Mouse (Mus musculus): Measurements from ENCODE around the gene 1110059E24Rik. TPM values are rescaled to one million over a fixed set of nuclear protein-coding genes. Genes with fewer than 3 reads are reported as not detected.
A peak's percentile ranks its signal among the peaks of the same experiment; 100 is the strongest.
"Not testable (repeated sequence)": the region's sequence is repeated elsewhere in the genome, so short reads cannot be mapped to it uniquely, and the experiment has no call there.

The 1110059E24Rik gene
- total RNA-seq (2021), result 33.9 and 35.0 TPM in 2 replicates
- long read RNA-seq, transcript 1110059E24Rik-201 (4 exons, 1,614 nt), result major isoform, 9 of 15 reads
- long read RNA-seq, partial matches to known transcripts, result 0 of 15 reads
- long read RNA-seq, other reads (novel, unspliced or antisense), result 2 of 15 reads

DNA sequence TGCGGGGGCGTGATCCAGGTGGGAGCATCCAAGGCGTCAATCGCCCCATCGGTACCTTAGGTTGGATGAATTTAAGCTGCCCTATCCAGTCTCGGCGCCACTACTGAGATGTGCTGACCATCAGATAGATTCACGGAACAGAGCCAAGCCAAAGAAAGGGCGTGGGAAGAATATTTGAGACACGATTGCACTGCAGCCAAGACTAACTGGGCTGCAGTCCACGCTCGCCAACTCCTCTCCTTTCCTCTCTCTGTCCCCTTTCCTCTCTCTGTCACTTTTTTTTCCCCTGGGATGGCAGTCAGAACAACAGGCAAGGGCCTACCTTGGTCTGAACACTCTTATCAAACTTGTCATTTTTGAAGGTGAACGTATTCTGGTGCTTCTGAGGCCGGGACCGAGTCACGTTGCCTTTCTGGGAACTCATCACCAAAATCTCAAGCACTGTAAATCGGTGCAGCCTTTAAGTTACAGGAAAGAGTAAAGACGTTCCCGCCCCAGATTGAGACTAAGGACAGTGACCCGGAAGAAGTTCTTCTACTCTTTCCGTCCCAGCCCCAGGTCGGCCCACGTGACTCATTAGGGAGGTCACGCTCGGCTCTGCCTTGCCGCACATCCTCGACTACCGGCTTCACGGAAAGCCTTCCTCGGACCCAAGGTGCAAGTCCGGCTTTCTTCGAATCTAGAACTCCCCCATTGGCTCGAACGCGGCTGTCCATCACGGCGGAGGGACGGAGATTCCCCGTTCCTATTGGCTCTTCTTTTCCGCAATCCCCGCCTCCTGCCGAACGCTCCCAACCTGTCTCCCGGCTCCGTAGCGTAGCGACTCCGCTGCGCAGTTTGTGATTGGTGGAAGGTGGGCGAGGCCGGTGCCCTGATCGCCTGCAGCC is at the start of gene 1110059E24Rik:
1110059E24Rik (minus strand) TSS at position 692 of the 887 bp plus-strand sequence.
- peak; percentile 97 for DNase-seq

DNA sequence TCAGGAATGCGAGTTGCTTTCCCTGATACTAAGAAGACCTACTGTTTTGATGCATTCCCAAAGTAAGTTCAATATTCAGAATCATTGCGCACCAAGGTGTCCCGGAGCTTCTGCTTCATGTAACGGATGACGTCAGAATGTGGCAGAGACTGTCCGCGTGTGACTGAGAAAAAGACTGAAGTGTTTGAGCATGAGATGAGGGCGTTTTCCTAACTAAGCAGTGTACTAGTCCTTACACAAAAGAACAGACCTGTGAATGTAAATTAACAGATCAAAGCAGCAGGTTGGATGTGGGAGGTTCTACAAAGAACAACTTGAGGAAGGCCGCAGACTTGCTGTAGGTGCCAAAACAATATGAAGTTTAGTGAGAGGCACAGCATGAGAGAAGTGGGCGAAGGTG is 28.2 kb upstream of the 1110059E24Rik start:
- DNase-seq, result no peak

- no peak for DNase-seq
These were observed 27.3 kb upstream of the 1110059E24Rik start for GRCm38 (mm10) chr19:21680091-21680490.

DNA sequence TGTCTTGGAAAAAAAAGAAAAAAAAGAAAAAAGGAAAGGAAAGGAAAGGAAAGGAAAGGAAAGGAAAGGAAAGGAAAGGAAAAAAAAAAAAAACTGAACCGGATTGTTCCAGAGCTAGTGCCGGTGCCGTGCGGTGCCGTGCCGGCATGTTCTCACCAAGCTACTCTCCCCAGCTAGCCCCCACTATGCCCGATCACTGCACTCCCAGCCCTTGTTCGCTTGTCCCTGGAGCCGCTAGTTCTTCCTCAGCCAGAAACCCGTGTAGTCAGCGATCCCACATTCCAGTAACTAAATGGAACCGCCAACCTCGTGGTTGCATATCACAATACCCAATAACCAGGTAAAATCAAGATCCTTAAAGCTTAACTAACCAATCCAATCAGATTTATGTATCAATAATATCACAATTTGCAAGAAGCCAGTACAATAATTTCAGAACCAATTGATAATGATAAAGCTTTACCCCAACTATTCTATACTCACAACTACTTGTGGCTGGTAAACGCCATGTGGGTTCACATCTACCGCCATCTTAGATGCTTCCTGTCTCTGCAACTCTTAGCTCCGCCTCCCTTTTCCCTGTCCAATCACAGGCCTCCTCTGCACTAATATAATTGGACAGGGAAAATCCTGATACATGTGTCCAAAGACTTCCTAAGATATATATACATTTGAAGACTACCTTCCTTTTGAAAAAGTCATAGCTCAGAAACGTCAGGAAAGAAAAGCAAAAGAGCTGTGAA is 21.7 kb upstream of the 1110059E24Rik start:
- DNase-seq, result no peak

DNA sequence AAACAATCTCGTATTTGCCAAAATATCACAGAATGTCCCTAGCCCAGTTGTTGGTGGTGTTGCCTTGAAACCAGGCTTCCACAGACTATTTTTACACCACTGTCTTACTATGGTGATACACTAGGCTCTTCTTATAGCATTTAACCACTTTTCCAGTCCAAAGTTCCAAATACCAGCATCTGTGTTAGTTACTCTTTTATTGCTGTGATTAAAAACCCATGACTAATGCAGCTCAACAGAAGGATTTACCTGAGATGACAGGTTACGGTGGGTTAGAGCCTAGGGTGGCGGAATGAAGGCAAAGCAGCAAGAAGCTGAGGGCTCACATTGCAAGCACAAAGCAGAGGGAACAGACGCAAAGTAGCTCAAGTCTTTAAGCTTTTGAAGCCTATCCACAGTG is 16.9 kb upstream of the 1110059E24Rik start:
- DNase-seq, result no peak

DNA sequence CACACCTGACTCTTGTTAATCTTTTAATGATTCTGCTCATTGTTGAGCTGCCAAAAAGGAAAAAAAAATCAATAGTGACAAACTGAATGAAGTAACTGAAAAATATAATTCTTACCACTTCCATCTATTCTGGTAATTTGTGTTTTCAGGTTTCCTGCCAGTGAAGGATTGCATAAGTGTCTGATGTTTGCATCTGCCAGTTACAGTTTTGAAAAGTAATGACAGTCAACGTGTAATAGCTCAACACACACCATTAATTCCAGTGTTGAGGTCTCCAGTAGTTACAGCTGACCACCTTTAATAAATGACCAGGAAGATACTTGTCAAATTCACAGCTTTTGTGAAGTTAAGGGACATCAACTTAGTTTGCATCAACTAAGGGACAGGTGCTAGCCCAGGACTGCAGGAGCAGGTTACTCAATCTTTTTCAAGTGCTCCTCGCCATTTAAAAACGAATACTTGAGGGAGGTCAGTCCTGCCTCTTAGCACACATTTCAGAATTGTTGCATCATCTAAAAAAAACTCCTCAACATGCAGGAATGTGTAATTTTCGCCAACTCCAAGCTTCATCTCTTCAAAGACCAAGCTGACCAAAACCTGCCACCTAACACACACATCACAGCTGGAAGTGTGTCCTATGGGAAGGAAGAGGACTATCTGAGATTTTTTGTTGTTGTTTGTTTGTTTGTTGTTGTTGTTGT is 11.1 kb upstream of the 1110059E24Rik start:
- DNase-seq, result no peak

DNA sequence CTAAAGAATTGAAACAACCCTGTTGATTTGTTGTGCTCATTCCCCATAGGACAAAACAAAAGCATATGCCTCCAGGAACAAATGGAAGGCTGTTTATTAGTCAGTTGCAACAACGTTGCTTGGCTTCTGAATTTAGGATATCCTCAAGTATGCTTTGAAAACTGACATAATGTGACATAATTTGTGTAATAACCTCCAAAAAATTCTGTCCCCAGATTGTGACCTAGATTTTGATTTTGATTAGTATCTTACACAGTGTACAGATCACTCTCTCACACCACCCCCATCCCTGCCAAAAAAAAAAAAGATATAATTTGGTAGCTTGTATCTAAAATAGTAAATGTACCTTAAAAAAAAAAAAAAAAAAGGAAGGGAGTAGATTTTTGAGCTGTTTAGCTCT is 8.0 kb upstream of the 1110059E24Rik start:
- DNase-seq, result no peak

DNA sequence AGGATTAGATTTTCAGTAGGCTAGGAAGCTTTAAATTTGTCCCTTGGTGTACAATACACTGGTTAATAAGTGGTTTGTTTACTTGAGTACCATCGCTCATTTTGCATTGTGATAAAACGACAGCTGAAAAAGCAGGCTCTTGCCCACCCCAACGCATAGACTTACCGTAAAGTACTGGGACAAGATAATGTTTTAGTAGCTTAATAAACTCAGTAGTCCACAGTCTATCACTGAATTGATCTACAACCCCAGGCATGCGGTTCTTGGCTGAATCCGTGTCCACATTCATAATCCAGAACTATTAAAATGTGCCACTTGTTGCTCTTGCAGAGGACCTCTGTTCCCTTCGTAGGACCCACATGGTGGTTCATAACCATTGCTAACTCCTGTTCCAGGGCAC is 2.0 kb upstream of the 1110059E24Rik start:
- no peak for DNase-seq

DNA sequence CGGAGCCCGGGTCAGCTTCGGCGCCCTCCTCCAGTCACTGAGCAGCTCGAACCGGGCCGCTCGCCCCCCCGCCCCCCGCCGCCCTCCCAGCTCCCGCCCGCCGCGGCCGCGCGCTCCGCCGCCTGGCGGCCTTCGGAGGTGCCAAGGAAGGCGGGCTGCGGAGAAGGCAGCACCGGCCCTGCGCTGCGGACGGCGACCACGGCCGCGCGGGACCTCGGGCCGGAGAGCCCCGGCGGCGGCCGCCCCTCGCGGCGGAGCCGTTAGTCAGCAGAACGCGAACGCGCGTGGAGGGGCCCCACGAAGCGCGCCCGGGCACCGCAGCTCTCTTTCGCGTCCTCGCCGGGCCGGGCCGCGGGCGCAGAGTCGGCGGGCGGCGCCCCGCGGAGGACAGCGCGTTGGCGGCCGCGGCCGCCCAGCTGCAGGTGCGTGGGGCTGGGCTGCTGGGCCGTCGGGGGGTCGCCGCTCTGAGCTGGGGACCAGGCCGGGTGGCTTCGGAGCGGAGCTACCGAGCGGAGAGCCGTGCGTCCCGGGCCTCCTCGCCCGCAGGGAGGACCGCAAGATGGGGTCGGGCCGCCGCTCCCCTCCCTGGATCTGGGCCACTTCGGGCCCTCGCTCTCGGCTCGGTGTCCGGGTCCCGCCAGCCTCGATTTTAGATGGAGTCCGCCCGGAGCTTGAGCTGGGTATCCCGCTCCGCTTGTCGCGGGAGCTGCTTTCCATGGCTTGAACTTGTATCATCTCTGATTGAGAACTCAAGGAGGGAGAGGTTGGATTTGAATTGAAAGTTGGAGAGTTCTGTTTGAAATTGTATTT is 601 bp upstream of the 1110059E24Rik start, which contains the start of gene Abhd17b:
Abhd17b (plus strand) TSS at position 14 of the 810 bp plus-strand sequence.
- DNase-seq, result peak; percentile 60

- DNase-seq, result no peak
These were observed 1.1 kb downstream of the 1110059E24Rik start for GRCm38 (mm10) chr19:21651664-21652063.

GRCm38 (mm10) chr19:21646142-21646541 is 6.6 kb downstream of the 1110059E24Rik start:
- no peak for DNase-seq

- DNase-seq, result no peak
These were observed 7.5 kb downstream of the 1110059E24Rik start for GRCm38 (mm10) chr19:21645301-21645700.

- DNase-seq, result no peak
These were observed 8.8 kb downstream of the 1110059E24Rik start for GRCm38 (mm10) chr19:21643935-21644334.

DNA sequence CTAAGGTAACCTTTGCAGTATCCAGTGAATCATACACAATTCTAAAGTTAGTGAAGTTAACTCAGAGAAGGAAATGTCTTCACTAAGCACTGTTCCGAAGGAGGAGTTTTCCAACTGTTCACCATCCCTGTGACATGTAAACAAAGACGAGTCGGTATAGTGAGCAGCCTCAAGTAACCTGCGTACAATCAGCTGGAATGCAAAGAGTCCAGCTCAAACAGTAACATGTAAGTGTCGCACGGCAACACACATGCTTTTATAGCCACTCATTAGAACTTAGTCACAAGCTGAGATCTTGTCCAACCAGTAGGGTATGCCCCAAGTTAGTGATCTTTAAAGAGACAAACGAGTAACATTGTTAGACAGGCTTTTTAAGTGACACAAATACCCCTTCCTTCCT is 15.1 kb downstream of the 1110059E24Rik start:
- no peak for DNase-seq

DNA sequence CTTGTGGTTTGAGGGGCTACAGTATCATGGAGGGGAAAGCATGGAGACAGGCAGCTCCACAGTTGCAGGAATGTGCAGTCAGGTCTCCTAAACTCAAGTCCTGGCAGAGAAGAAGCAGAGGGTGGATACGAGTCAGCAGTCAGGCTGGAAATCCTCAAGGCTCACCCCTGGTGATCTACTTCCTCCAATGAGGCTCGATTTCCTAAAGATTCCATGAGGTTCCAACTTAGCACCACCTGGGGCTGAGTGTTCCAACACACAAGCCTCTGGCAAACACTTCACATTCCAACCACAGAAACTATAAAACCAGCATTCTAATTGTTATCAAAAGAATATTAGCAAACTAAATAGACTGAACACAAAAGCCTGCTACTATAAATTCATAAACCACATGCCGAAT is 15.9 kb downstream of the 1110059E24Rik start:
- DNase-seq, result no peak

- DNase-seq, result no peak
These were observed 17.4 kb downstream of the 1110059E24Rik start for GRCm38 (mm10) chr19:21635406-21635805.

- DNase-seq, result no peak
These were observed 22.0 kb downstream of the 1110059E24Rik start for GRCm38 (mm10) chr19:21630656-21631331.

DNA sequence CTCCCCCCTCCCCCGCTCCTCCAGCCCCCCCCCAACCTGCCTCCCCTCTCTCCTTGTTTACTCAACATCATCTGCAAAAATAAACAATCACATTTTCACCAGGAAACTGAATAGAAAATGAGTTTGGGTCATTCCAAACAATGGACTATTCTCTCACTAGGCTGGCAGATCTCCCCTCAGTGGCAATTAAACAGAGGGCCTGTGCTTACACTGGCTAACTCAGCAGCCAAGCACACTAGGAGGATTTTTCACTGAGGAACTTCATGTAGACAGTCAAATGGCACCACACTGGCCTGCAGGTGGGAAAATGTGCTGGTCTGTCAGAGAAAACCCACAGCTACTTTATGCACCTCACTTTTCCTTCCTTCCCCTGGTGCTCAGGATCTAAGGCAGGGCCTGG is 23.3 kb downstream of the 1110059E24Rik start:
- no peak for DNase-seq

GRCm38 (mm10) chr19:21629030-21629429 is 23.7 kb downstream of the 1110059E24Rik start:
- no peak for DNase-seq

DNA sequence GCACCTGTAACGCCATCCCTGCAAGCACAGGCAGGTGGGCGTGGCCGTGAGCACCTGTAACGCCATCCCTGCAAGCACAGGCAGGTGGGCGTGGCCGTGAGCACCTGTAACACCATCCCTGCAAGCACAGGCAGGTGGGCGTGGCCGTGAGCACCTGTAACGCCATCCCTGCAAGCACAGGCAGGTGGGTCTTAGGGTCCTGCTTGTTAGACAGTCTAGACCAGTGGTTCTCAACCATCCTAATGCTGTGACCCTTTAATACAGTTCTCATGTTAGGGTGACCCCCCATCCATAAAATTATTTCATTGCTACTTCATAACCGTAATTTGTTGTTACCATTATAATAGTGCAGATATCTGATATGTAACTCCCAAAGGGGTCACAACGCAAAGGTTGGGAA is 24.3 kb downstream of the 1110059E24Rik start:
- DNase-seq, result not testable (repeated sequence)
